Mouse (Mus musculus): Measurements from ENCODE around the gene 2310034C09Rik.
"Not testable (repeated sequence)": the region's sequence is repeated elsewhere in the genome, so short reads cannot be mapped to it uniquely, and the experiment has no call there.

The 2310034C09Rik gene

GRCm38 (mm10) chr16:88758547-88758946 lies at the start of gene 2310034C09Rik:
Gene 2310034C09Rik, plus strand, starts transcription at chr16:88758847.
- DNase-seq, result not testable (repeated sequence)

- no peak for DNase-seq
Measured at GRCm38 (mm10) chr16:88710757-88711156, 47.9 kb upstream of the 2310034C09Rik start.

GRCm38 (mm10) chr16:88711245-88711644 lies 47.4 kb upstream of the 2310034C09Rik start:
- no peak for DNase-seq

GRCm38 (mm10) chr16:88716549-88716948 lies 42.1 kb upstream of the 2310034C09Rik start:
- DNase-seq, result no peak

GRCm38 (mm10) chr16:88720031-88720430 lies 38.6 kb upstream of the 2310034C09Rik start:
- DNase-seq, result no peak

GRCm38 (mm10) chr16:88728812-88729275 lies 29.8 kb upstream of the 2310034C09Rik start, which contains the start of gene Krtap13-1:
Gene Krtap13-1, plus strand, starts transcription at chr16:88728862.
- no peak for DNase-seq

GRCm38 (mm10) chr16:88735391-88735790 lies 23.3 kb upstream of the 2310034C09Rik start:
- DNase-seq, result no peak

- DNase-seq, result no peak
Measured at GRCm38 (mm10) chr16:88744750-88745340, 13.8 kb upstream of the 2310034C09Rik start.

GRCm38 (mm10) chr16:88747943-88748342 lies 10.7 kb upstream of the 2310034C09Rik start:
- DNase-seq, result no peak

GRCm38 (mm10) chr16:88751535-88751934 lies 7.1 kb upstream of the 2310034C09Rik start, which contains the start of gene Krtap13:
Gene Krtap13, minus strand, starts transcription at chr16:88751635.
- not testable (repeated sequence) for DNase-seq

GRCm38 (mm10) chr16:88774106-88774505 lies 15.5 kb downstream of the 2310034C09Rik start, which contains the start of gene 2310057N15Rik:
Gene 2310057N15Rik, minus strand, starts transcription at chr16:88774206.
- no peak for DNase-seq

GRCm38 (mm10) chr16:88777596-88777995 lies 18.9 kb downstream of the 2310034C09Rik start, which contains the start of gene Gm5965:
Gene Gm5965, plus strand, starts transcription at chr16:88777896.
- DNase-seq, result no peak

GRCm38 (mm10) chr16:88786786-88787185 lies 28.1 kb downstream of the 2310034C09Rik start:
- no peak for DNase-seq
